Mouse (Mus musculus) olfactory bulb, adult 2 months (tissue): Measurements from ENCODE around the gene Ndufs2. TPM values are rescaled to one million over a fixed set of nuclear protein-coding genes. Genes with fewer than 3 reads are reported as not detected.

ENCODE experiments used
- H3K27ac ChIP-seq: fragments of 200-500 bp; 2 replicates; pipeline ENCODE4 v1.5.1; 2012; ENCODE audit warnings: low read depth, low read length; ENCODE audit not compliant: insufficient read depth
- H3K4me1 ChIP-seq: fragments of 200-500 bp; 2 replicates; pipeline ENCODE4 v1.6.1; 2012; ENCODE audit warnings: low read length; ENCODE audit not compliant: control insufficient read depth, insufficient read depth
- H3K4me3 ChIP-seq: fragments of 200-500 bp; 2 replicates; pipeline ENCODE4 v1.5.1; 2012; ENCODE audit warnings: mild to moderate bottlenecking, low read depth, low read length, moderate library complexity; ENCODE audit not compliant: insufficient read depth
- CTCF ChIP-seq: fragments of 200-500 bp; IDR thresholded peaks from 2 replicates; pipeline ENCODE4 v1.5.1; 2012; ENCODE audit warnings: low read depth, mild to moderate bottlenecking, low read length, moderate library complexity; ENCODE audit not compliant: insufficient read depth
- POLR2A ChIP-seq: fragments of 200-500 bp; IDR thresholded peaks from 2 replicates; pipeline ENCODE4 v1.6.1; 2012; ENCODE audit warnings: mild to moderate bottlenecking, low read depth, low read length, moderate library complexity; ENCODE audit not compliant: insufficient read depth
- WGBS: fragments of 180-500 bp; shearing (Covaris S2); methylation state at CpG from one replicate; pipeline ENCODE4 v1.1.7; 2018; 5-methylcytosine and 5-hydroxymethylcytosine counted together
- polyA plus RNA-seq: library from polyadenylated mRNA; stranded (reverse); fragments of >200 nt; gene quantifications from 2 replicates; pipeline ENCODE4 v1.2.4, GENCODE M21; 2012; ENCODE audit warnings: low replicate concordance; ENCODE audit not compliant: missing spikeins, insufficient read depth, insufficient read length

Gene Ndufs2
- polyA plus RNA-seq, 1 experiment: not detected

DNA sequence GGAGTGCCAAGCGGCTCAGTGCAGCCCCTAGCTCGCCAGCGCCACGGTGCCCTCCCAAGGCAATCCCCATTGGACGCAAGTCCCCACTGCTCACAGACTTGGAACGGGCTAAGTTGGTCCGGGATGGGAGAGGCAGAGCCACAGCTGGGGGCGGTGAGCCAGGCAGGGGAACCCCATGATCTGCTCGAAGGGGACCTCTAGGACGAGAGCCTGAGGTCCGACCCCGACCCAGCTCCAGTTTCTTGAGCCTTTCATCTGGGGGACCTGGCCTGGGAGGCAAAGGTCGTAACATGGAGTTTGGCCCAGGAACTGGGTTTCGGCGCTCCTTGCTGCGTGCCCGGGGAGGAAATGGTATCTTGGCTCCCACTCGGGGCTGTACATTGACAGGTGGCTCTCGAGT is 35.3 kb upstream of the Ndufs2 start:
- WGBS: 87% methylated on average over 19 of the region's 19 CpGs
- H3K4me1 ChIP-seq: peaks cover 19% of the 10 kb centered on the region
- H3K4me3 ChIP-seq: peak overlapping the region; percentile 7
- no peak for TF ChIP-seq POLR2A
- no peak overlapping the region for H3K27ac ChIP-seq

DNA sequence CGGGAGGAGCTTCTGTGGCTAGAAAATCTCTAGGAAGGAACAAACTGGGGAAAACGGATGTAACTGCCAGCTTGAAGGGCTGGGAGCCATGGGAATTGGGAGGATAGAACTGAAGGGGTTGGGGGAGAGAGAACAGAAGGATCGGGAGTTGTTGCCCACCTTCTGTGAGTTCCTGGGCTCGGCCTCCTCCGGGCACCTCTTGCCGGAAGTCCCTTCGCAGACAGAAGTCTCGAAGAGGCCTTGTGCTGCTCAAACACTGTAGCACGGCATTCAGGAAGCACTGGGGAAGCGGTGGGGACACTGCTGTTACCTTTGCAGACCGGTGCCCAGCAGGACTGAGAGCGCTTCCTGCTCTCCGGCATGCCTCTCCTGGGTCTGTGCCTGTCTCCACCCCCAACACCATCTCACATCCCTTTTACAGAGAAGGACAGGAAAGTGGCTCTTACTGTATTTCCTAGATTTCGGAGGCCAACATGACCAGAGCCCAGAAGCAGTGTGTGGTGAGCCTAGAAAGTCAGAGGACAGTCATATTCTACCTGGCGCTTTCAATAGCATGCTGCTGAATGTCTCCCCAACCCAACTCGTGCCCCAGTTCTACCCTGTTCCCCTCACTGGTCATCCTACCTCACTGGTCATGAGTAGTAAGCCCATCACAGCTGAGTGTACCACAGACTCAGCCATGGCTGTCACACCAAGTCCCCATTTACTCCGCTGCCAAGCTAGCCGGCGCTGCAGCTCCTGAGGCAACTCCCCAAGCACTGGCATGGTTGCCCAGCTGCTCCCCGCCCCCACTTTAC is 34.1 kb upstream of the Ndufs2 start:
- Histone ChIP-seq H3K27ac (no peak overlapping the region), H3K4me1 (peaks cover 24% of the 10 kb centered on the region), H3K4me3 (no peak overlapping the region)
- WGBS: 81% methylated on average over 20 of the region's 20 CpGs
- TF ChIP-seq POLR2A: no peak
- TF ChIP-seq CTCF: no peak

DNA sequence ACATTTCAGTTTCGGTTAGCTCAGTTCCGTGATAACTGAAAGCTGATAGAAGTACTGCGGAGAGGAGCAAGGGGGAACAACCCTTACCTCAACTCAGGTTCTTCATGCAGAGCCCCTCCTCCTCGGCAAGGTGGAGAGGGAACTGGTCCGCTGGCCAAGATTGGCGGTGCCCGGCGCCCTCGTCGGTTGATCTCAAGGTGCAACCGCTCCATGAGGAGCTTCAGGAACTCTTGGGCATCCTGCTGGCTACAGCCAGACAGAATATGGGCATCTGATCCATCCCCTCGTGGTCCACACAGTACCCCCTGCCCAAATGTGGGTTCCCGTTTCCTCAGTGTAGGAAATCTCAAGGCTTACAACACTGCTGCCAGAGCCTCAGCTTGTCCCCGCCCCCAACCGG is 33.3 kb upstream of the Ndufs2 start:
- H3K4me1 ChIP-seq: peaks cover 29% of the 10 kb centered on the region
- no peak overlapping the region for H3K27ac ChIP-seq
- TF ChIP-seq CTCF (no peak), POLR2A (no peak)
- 80% methylated on average over 15 of the region's 15 CpGs for WGBS
- H3K4me3 ChIP-seq: no peak overlapping the region

DNA sequence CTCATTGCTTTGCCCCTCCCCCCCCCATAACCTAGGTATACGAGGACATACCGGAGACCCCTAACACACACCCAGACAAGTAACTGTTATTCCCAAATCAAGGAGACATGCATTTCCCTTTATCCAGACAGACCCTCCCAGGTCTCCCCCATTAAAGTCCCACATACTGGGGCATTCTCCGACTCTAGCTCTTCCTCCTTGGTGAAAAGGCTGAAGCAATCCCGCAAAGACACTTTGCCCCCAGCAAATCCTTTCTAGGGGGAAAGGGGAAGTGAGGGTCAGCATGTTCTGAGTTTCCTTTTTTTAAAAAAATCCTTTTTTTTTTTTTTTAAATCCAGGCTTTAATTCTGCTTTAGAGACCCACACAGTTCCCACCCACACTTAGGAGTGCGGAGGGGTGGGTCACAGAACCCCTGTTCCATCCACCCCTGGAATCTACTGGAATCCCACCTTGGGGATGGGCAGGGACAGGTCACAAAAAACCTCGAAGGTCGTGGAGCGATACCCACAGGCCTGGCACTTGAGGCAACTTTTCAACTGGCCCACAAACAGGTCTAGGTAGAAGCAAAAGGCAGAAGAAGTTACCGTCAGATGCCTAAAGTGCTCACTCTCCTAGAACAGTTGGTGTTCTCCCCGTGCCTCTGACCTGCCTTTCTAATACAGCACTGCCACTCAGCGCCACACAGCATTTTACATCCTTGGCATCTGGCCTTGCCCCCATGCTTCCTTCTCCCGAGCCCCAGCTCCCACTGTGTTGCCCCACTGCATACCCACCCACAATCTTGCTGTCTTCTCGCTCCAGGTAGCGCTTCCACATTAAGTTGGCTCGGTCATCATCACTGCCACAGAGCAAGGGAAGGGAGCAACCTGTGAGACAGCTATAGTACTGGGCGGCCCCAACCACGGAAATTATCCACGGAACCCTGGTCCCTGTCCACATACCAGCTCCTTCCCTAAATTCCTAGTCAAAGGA is 32.3 kb upstream of the Ndufs2 start:
- Histone ChIP-seq H3K4me3 (no peak overlapping the region), H3K27ac (no peak overlapping the region), H3K4me1 (peaks cover 29% of the 10 kb centered on the region)
- 87% methylated on average over 18 of the region's 18 CpGs for WGBS
- no peak for TF ChIP-seq POLR2A
- TF ChIP-seq CTCF: no peak

DNA sequence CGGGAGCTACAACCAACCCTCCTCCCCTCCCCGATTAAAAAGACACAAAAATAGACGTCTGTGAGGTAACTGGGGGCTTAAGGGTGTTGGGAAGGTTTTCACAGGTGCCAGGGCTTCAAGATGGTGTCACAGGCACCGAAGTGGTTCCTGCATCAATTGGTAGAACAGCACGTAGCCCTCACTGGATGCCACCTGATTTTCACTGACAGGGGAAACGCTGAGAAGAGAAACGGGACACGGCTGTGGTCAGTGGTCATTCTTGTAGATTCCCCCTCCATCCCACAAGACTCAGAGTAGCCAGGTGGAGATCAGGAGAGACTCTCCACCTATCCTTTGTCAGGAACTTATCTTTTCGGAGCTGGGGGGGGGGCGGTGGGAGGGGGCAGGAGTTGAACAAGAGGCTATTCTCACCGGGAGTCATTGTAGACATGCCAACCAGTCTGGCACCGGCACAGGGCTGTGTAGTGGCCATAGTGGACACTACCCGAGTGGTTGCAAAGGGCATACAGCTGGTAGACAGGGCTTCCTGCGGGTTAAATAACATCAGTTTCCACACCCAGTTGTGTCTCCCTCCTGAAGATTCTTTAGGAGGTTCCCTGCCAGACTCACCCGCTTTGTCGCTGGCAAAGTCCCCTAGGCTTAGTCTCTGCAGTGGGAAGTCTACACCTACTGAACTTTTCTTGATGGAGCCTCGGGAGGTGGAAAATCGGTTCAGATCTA is 31.1 kb upstream of the Ndufs2 start:
- Histone ChIP-seq H3K27ac (no peak overlapping the region), H3K4me3 (no peak overlapping the region)
- WGBS: 69% methylated on average over 18 of the region's 18 CpGs

DNA sequence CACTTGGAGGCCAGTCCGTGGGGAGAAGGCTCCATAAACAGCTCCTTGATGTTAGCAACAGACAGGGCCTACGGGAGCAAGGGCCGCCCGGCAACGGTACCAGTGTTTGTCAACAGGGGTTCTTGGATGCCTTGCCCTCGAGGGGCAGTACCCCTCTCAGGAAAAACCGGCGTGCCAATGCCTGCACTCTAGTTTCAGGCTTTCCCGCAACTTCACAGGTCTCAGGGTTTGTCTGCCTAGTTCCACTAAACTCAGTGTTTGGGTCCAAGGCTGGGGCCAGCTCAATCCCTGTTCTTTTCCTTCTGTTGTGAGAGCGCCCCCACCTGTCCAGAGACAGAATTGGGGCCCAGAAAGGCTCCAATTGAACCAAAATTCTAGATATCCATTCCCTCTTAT is 30.3 kb upstream of the Ndufs2 start:
- peaks cover 26% of the 10 kb centered on the region for H3K4me1 ChIP-seq
- peak overlapping the region; percentile 45 for H3K27ac ChIP-seq
- under 1% methylated on average over 10 of the region's 10 CpGs for WGBS
- TF ChIP-seq POLR2A (no peak), CTCF (peak; percentile 49)
- peak overlapping the region; percentile 66 for H3K4me3 ChIP-seq

More for the DNA sequence above, 31.1 kb upstream of the Ndufs2 start:
- peaks cover 29% of the 10 kb centered on the region for H3K4me1 ChIP-seq
- no peak for TF ChIP-seq POLR2A
- no peak for TF ChIP-seq CTCF

DNA sequence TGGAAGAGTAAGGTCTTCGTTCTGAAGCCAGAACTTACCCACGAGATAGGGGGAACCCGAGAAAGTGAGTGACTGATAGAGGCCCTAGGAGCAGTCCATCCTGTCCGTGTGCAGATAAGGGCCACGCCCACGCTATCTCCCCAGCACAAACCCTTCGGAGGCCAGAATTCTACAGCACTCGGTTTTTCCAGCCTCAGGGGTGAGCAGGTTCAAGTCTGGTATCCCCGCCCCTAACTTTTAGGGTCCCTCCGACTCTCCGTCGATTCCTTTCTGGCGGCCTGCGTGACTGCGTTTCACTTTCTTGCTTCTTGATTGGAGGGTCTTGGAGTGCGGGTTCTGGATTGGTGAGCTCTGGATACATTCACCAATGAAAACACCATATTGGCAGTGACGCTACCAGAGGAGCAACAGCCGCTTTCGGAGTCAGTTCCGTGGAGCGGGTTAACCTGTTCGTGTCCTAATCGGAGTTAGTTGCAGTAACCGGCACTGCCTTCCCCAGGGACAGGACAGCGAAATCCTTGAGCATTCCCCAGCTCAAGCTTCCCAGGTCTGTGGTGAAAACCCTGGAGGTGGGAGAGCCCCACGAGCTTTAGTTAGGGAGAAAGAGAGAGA is 29.8 kb upstream of the Ndufs2 start, which contains the start of gene Ppox:
Ppox (minus strand) TSS at position 271 of the 612 bp plus-strand sequence.
- under 1% methylated on average over 26 of the region's 26 CpGs for WGBS
- Histone ChIP-seq H3K27ac (peak within 1 kb of the TSS; percentile 45), H3K4me1 (peaks cover 22% of the 10 kb centered on the region), H3K4me3 (peak within 1 kb of the TSS; percentile 82)
- TF ChIP-seq POLR2A (peak; percentile 18; the same call in 1 of the 2 replicates), CTCF (no peak)

DNA sequence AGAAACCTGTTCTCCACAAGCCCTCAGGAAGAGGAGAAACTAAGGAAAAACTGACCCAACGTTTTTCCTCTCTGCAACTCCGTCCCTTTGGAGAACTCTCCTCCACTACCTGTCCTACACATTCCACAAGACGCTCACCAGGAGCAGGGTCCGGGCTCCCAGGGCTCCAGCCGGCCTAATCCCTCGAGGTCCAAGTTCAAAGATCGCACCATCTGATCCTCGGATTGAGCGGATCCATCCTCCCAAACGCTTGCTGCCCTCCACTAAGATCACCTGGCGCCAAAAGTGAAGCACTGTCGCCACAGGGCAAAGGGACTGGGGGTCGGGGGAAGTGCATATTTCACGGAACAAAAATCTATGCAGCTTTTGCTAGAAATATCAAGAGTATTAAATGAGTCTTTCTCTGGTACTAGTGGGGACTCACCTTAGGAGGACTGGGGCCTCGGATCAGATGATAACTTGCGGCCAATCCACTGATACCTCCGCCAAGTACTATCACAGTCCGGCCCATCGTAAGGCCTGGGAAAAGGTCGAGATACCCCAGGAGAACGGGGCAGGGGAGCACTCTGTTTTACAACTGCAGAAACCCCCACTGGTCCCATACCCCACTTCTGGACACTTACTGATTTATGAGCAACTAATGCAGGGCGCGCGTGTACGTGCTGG is 29.2 kb upstream of the Ndufs2 start:
- WGBS: 2% methylated on average over 25 of the region's 25 CpGs
- TF ChIP-seq POLR2A: no peak
- TF ChIP-seq CTCF: no peak
- peaks cover 22% of the 10 kb centered on the region for H3K4me1 ChIP-seq
- H3K27ac ChIP-seq: no peak overlapping the region
- H3K4me3 ChIP-seq: peak overlapping the region; percentile 82
